Mouse (Mus musculus) spleen, postnatal 36 days (tissue): ENCODE measurements around the gene 4930430F08Rik.
A peak's percentile ranks its signal among the peaks of the same experiment; 100 is the strongest.

Experiments used
- DNase-seq, 2 experiments: peaks; one replicate each; pipeline ENCODE4 v3.0.0; 2022; ENCODE audit warnings: low spot score in 2 of 2, mixed read lengths in 1 of 2

The 4930430F08Rik gene

GRCm38 (mm10) chr10:100590323-100590722 is at the start of gene 4930430F08Rik, which contains the start of gene 1700017N19Rik:
Gene 4930430F08Rik, minus strand, starts transcription at chr10:100590423.
Gene 1700017N19Rik, plus strand, starts transcription at chr10:100590484.
- DNase-seq, result no peak

- DNase-seq, result peak in 1 of 2 experiments; percentile 24
These were observed 39.7 kb upstream of the 4930430F08Rik start for GRCm38 (mm10) chr10:100629762-100630438.

- DNase-seq, result no peak
These were observed 32.3 kb upstream of the 4930430F08Rik start for GRCm38 (mm10) chr10:100622494-100622893.

GRCm38 (mm10) chr10:100620040-100620439 is 29.8 kb upstream of the 4930430F08Rik start:
- DNase-seq, result no peak

- DNase-seq, result no peak
These were observed 29.3 kb upstream of the 4930430F08Rik start for GRCm38 (mm10) chr10:100619474-100619873.

GRCm38 (mm10) chr10:100617233-100617903 is 27.1 kb upstream of the 4930430F08Rik start:
- no peak for DNase-seq

- no peak for DNase-seq
These were observed 14.0 kb upstream of the 4930430F08Rik start for GRCm38 (mm10) chr10:100604254-100604653.

- DNase-seq, result no peak
These were observed 13.3 kb upstream of the 4930430F08Rik start for GRCm38 (mm10) chr10:100603511-100603910.

GRCm38 (mm10) chr10:100598339-100598738 is 8.1 kb upstream of the 4930430F08Rik start:
- DNase-seq, result no peak

- peak; percentile 79 to 82 for DNase-seq
These were observed 1.3 kb downstream of the 4930430F08Rik start for GRCm38 (mm10) chr10:100588932-100589388.

- no peak for DNase-seq
These were observed 1.7 kb downstream of the 4930430F08Rik start for GRCm38 (mm10) chr10:100588524-100588923.

- DNase-seq, result no peak
These were observed 6.0 kb downstream of the 4930430F08Rik start for GRCm38 (mm10) chr10:100584178-100584577.

- DNase-seq, result no peak
These were observed 14.9 kb downstream of the 4930430F08Rik start for GRCm38 (mm10) chr10:100575294-100575693.

- DNase-seq, result peak in 1 of 2 experiments; percentile 11
These were observed 15.6 kb downstream of the 4930430F08Rik start for GRCm38 (mm10) chr10:100574505-100575149.

- no peak for DNase-seq
These were observed 18.5 kb downstream of the 4930430F08Rik start for GRCm38 (mm10) chr10:100571707-100572106.

- DNase-seq, result no peak
These were observed 26.1 kb downstream of the 4930430F08Rik start for GRCm38 (mm10) chr10:100564112-100564511.

- DNase-seq, result peak in 1 of 2 experiments; percentile 4
These were observed 29.9 kb downstream of the 4930430F08Rik start for GRCm38 (mm10) chr10:100560194-100560883.

GRCm38 (mm10) chr10:100556566-100557175 is 33.6 kb downstream of the 4930430F08Rik start:
- DNase-seq, result no peak

- DNase-seq, result no peak
These were observed 65.5 kb downstream of the 4930430F08Rik start for GRCm38 (mm10) chr10:100524499-100525390.

- DNase-seq, result no peak
These were observed 67.9 kb downstream of the 4930430F08Rik start for GRCm38 (mm10) chr10:100522330-100522729.
